Mouse (Mus musculus) bone marrow macrophage, adult 2 months (primary cell): ENCODE measurements around the gene Gm10392.

Experiments used
- CTCF ChIP-seq: IDR thresholded peaks from 2 replicates; pipeline ENCODE4 v1.5.1; 2012; ENCODE audit warnings: low read depth, mild to moderate bottlenecking, low read length, moderate library complexity
- POLR2A ChIP-seq: IDR thresholded peaks from 2 replicates; pipeline ENCODE4 v1.6.1; 2012; ENCODE audit warnings: mild to moderate bottlenecking, low read depth, low read length, borderline replicate concordance

DNA sequence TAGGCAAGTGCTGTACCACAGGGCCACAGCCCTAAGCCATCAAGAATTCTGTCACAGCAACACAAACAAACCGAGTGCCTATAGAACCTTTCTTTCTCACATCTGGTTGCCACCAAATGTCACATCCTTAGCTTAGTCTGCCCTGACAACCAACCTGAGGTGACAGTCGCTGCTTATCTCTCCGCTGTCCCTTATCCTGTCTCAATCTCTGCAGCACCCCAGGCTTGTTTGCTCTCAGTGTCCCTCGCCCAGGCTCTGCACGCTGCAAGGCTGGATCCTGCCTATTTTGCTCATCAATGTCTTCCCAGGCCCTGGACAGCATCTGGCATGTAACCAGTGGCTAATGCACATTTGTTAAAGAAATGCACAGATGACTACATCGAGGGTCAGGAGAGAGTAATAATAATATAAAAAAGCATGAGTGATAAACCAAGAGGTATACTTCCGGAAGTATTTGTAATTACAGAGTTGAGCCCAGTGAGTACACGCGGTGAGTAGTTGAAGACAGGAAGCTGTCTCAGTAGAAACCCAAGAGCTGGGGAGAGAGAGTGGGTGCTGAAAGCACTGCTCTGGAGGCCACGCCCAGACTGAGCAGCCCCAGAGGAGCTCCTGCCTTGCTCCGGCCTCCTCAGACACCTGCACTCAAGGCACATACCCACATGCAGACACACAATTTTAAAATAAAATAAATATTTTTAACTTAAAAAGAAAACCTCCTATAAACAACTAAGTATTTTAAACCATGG lies 35.3 kb downstream of the Gm10392 start:
- TF ChIP-seq POLR2A (no peak), CTCF (no peak)
